Mouse (Mus musculus) right cerebral cortex, postnatal 36 days (tissue): ENCODE results near the gene Phldb2.

Experiments used
- DNase-seq, 2 experiments: peaks; one replicate each; pipeline ENCODE4 v3.0.0; 2022; ENCODE audit warnings: low spot score in 2 of 2, mixed read lengths in 1 of 2

Gene Phldb2

GRCm38 (mm10) chr16:45892928-45893327 lies 60.5 kb downstream of the Phldb2 start:
- DNase-seq, result no peak

- peak in 1 of 2 experiments; percentile 25 for DNase-seq
These were observed 62.8 kb downstream of the Phldb2 start for GRCm38 (mm10) chr16:45890471-45891200.

- no peak for DNase-seq
These were observed 63.8 kb downstream of the Phldb2 start for GRCm38 (mm10) chr16:45889636-45890035.

- no peak for DNase-seq
These were observed 66.8 kb downstream of the Phldb2 start for GRCm38 (mm10) chr16:45886599-45886998.

GRCm38 (mm10) chr16:45884194-45884593 lies 69.2 kb downstream of the Phldb2 start:
- no peak for DNase-seq

- no peak for DNase-seq
These were observed 72.1 kb downstream of the Phldb2 start for GRCm38 (mm10) chr16:45881177-45881832.

- no peak for DNase-seq
These were observed 73.2 kb downstream of the Phldb2 start for GRCm38 (mm10) chr16:45880101-45880751.

GRCm38 (mm10) chr16:45877739-45878138 lies 75.7 kb downstream of the Phldb2 start:
- no peak for DNase-seq

GRCm38 (mm10) chr16:45877171-45877570 lies 76.2 kb downstream of the Phldb2 start:
- DNase-seq, result peak; percentile 7 to 15

- no peak for DNase-seq
These were observed 80.0 kb downstream of the Phldb2 start for GRCm38 (mm10) chr16:45873397-45873796.

- no peak for DNase-seq
These were observed 82.0 kb downstream of the Phldb2 start for GRCm38 (mm10) chr16:45871286-45871976.

GRCm38 (mm10) chr16:45870651-45871050 lies 82.7 kb downstream of the Phldb2 start:
- no peak for DNase-seq

- no peak for DNase-seq
These were observed 84.4 kb downstream of the Phldb2 start for GRCm38 (mm10) chr16:45869044-45869443.

- no peak for DNase-seq
These were observed 96.0 kb downstream of the Phldb2 start for GRCm38 (mm10) chr16:45857277-45857863.

- no peak for DNase-seq
These were observed 98.9 kb downstream of the Phldb2 start for GRCm38 (mm10) chr16:45854499-45854898.

- no peak for DNase-seq
These were observed 104.4 kb downstream of the Phldb2 start for GRCm38 (mm10) chr16:45849045-45849444.

- DNase-seq, result no peak
These were observed 108.5 kb downstream of the Phldb2 start for GRCm38 (mm10) chr16:45844875-45845274.

GRCm38 (mm10) chr16:45844049-45844780 lies 109.2 kb downstream of the Phldb2 start:
- peak; percentile 37 to 42 for DNase-seq

GRCm38 (mm10) chr16:45843351-45843891 lies 110.0 kb downstream of the Phldb2 start:
- DNase-seq, result no peak

GRCm38 (mm10) chr16:45842440-45842839 lies 111.0 kb downstream of the Phldb2 start:
- no peak for DNase-seq

- DNase-seq, result no peak
These were observed 111.6 kb downstream of the Phldb2 start for GRCm38 (mm10) chr16:45841806-45842205.
